Comparison of ENCODE assay signal across 16 mouse cellular contexts in genomic region chr19:6849506-6850068, GRCm38 (mm10). TPM values are rescaled to one million over a fixed set of nuclear protein-coding genes. Genes with fewer than 3 reads are reported as not detected.
DNase-seq lines count a peak whose midpoint lies in the region; TF ChIP-seq lines count a peak whose summit lies in the region.
"Had no signal": no experiment of that assay in that cellular context is flagged by ENCODE, and none has a peak within 500 bp of the region (broad histone marks: within the 10 kb centered on the region; RNA-seq: fewer than 3 reads in every experiment).

No protein-coding gene starts in this region.

- DNase-seq in cerebellum, adult 9-11 months, result peak; percentile 20
- DNase-seq in cerebellum, adult 11 months, result no peak
- DNase-seq in heart, embryonic 10.5 days (ENCODE audit: low spot score), result peak; percentile 75
- DNase-seq in heart, adult 2 months, result no peak
- peak; percentile 44 for DNase-seq in testis, postnatal 10 days (ENCODE audit: low spot score)
- DNase-seq in lung, postnatal 14 days, result no peak
- DNase-seq: adrenal gland, postnatal 14 days; cerebellum, adult 9-10 months; gastrocnemius, postnatal 36 days; heart, adult 18-20 months; heart, postnatal 36 days had no signal

- H3K27ac ChIP-seq in heart, embryonic 10.5 days, result no peak overlapping the region
- H3K27ac ChIP-seq in heart, adult 2 months, result no peak overlapping the region
- H3K27ac ChIP-seq: embryonic facial prominence, embryonic 10.5 days; forebrain, embryonic 15.5 days; heart, embryonic 13.5 days; hindbrain, postnatal 0 days had no signal

- no peaks in the 10 kb centered on the region for H3K9me3 ChIP-seq in heart, embryonic 10.5 days
- H3K9me3 ChIP-seq in E14TG2a.4 (ENCODE audit: low read length), result no peaks in the 10 kb centered on the region
- H3K9me3 ChIP-seq: embryonic facial prominence, embryonic 10.5 days; forebrain, embryonic 15.5 days; heart, embryonic 13.5 days had no signal

- H3K27me3 ChIP-seq in heart, embryonic 10.5 days (ENCODE audit: insufficient read depth, poor library complexity, severe bottlenecking), result peaks cover 98% of the 10 kb centered on the region
- peaks cover 10% of the 10 kb centered on the region for H3K27me3 ChIP-seq in heart, adult 2 months (ENCODE audit: control insufficient read depth, insufficient read depth, low read length)
- H3K27me3 ChIP-seq in E14TG2a.4 (ENCODE audit: insufficient read depth, low read length), result peaks cover 90% of the 10 kb centered on the region

- TF ChIP-seq EP300 in heart, adult 2 months (IDR thresholded peaks at IDR 0.05; ENCODE audit: insufficient read depth, low read depth, low read length), result no peak

- H3K9ac ChIP-seq in heart, adult 2 months (ENCODE audit: low read depth, low read length), result no peak overlapping the region
- H3K9ac ChIP-seq: forebrain, embryonic 15.5 days; heart, embryonic 13.5 days had no signal

- intact Hi-C loops in heart, adult 2 months (cut with DNase I), result no loop called here

- H3K4me3 ChIP-seq in heart, embryonic 10.5 days, result no peak overlapping the region
- H3K4me3 ChIP-seq in heart, adult 2 months, result no peak overlapping the region
- peak overlapping the region; percentile 37; the same call in 1 of the 2 replicates for H3K4me3 ChIP-seq in E14TG2a.4 (replicated peaks; ENCODE audit: low read length)
- H3K4me3 ChIP-seq: embryonic facial prominence, embryonic 10.5 days; forebrain, embryonic 15.5 days; heart, embryonic 13.5 days had no signal

- no peak for TF ChIP-seq CTCF in heart, adult 2 months (IDR thresholded peaks at IDR 0.05)
- TF ChIP-seq CTCF in E14TG2a.4 (conservative IDR thresholded peaks at IDR 0.05; ENCODE audit: low read length), result no peak

- H3K36me3 ChIP-seq in heart, embryonic 10.5 days, result no peaks in the 10 kb centered on the region
- H3K36me3 ChIP-seq in heart, adult 2 months (ENCODE audit: control insufficient read depth, insufficient read depth, low read length), result no peaks in the 10 kb centered on the region
- no peaks in the 10 kb centered on the region for H3K36me3 ChIP-seq in E14TG2a.4 (ENCODE audit: insufficient read depth, low read length)
- H3K36me3 ChIP-seq: embryonic facial prominence, embryonic 10.5 days; forebrain, embryonic 15.5 days; heart, embryonic 13.5 days had no signal

- WGBS in heart, embryonic 10.5 days, result 65% methylated on average over 23 of the region's 23 CpGs
- WGBS in heart, adult 2 months, result 76% methylated on average over 23 of the region's 23 CpGs

- H3K4me1 ChIP-seq in heart, embryonic 10.5 days, result peaks cover 19% of the 10 kb centered on the region
- H3K4me1 ChIP-seq in heart, adult 2 months (ENCODE audit: control insufficient read depth, insufficient read depth, low read length), result no peaks in the 10 kb centered on the region; the same call in 1 of the 2 replicates
- H3K4me1 ChIP-seq in E14TG2a.4 (replicated peaks; ENCODE audit: low read depth, low read length), result peaks cover 62% of the 10 kb centered on the region

- TF ChIP-seq POLR2A in heart, adult 2 months (IDR thresholded peaks at IDR 0.05; ENCODE audit: insufficient read depth, low read depth, low read length), result no peak

- no peaks in the 10 kb centered on the region for H3K79me2 ChIP-seq in heart, adult 2 months (replicated peaks; ENCODE audit: control insufficient read depth, insufficient read depth, low read length)

RNA-seq across cellular contexts. Expression of gene Ccdc88b, which starts 8.4 kb away (rescaled TPM):
- 0.38 and 0.63 TPM in 2 replicates for polyA plus RNA-seq in heart, embryonic 10.5 days (2016; fragmentation: Nextera tagmentation; extraction: Ambion mirVana)
- 1 to 10 TPM in 1 of 2 experiments, under 1 TPM in 1; 0.86 to 1.0 TPM for total RNA-seq in heart, adult 2 months (2021)
- polyA plus RNA-seq in heart, adult 2 months (2012; rRNA removed), result 0.94 and 1.8 TPM in 2 replicates

RNA-seq across cellular contexts. Expression of gene Rps6ka4, which starts 9.2 kb away (rescaled TPM):
- 10.1 and 14.7 TPM in 2 replicates for polyA plus RNA-seq in heart, embryonic 10.5 days (2016; fragmentation: Nextera tagmentation; extraction: Ambion mirVana)
- 10 to 100 TPM; 15.9 to 17.9 TPM for total RNA-seq in heart, adult 2 months (2021)
- 11.8 and 12.9 TPM in 2 replicates for polyA plus RNA-seq in heart, adult 2 months (2012; rRNA removed)

RNA-seq across cellular contexts. Expression of gene Trmt112, which starts 59.9 kb away (rescaled TPM):
- 89.9 and 116 TPM in 2 replicates for polyA plus RNA-seq in heart, embryonic 10.5 days (2016; fragmentation: Nextera tagmentation; extraction: Ambion mirVana)
- total RNA-seq in heart, adult 2 months (2021), result 10 to 100 TPM; 32.0 to 38.5 TPM
- polyA plus RNA-seq in heart, adult 2 months (2012; rRNA removed), result 67.9 and 71.5 TPM in 2 replicates

Comparison
In these comparisons a context has a peak if more than half of its experiments do, and no peak if none do; other contexts are left out.
1. DNase-seq: peak in cerebellum, adult 9-11 months (single experiment), heart, embryonic 10.5 days (single experiment) and testis, postnatal 10 days (single experiment); none in cerebellum, adult 11 months (single experiment), heart, adult 2 months (0 of 2) and lung, postnatal 14 days (single experiment).